Mouse (Mus musculus): ENCODE results near the gene Gapvd1.
"Not testable (repeated sequence)": the region's sequence is repeated elsewhere in the genome, so short reads cannot be mapped to it uniquely, and the experiment has no call there.

Gene Gapvd1

DNA sequence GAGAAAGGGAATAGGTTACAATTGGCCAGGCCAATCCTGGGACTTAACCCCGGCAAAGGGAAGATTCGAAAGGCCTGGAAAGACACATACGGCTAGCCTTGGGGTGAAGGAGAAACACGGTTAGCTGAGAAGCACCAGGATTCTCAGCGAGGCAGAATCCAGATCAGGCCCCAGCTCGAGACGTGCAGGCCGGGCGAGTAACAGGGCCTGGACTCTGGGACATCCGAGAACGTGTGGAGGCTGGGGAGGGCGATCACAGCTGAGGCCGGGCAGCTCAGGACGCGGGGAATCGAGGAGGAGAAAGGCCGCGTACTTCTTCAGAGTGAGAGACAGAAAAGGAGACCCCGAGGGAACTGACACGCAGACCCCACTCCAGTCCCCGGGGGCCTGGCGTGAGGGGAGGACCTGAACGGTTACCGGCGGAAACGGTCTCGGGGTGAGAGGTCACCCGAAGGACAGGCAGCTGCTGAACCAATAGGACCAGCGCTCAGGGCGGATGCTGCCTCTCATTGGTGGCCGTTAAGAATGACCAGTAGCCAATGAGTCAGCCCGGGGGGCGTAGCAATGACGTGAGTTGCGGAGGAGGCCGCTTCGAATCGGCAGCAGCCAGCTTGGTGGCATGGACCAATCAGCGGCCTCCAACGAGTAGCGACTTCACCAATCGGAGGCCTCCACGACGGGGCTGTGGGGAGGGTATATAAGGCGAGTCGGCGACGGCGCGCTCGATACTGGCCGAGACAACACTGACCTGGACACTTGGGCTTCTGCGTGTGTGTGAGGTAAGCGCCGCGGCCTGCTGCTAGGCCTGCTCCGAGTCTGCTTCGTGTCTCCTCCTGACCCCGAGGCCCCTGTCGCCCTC is 16.6 kb upstream of the Gapvd1 start, which contains the start of gene Hspa5:
Gene Hspa5, plus strand, starts transcription at position 603 of the 859 bp plus-strand sequence.
- peak; percentile 97 to 100 for DNase-seq (ENCODE audit: low spot score in 2 of 2)

DNA sequence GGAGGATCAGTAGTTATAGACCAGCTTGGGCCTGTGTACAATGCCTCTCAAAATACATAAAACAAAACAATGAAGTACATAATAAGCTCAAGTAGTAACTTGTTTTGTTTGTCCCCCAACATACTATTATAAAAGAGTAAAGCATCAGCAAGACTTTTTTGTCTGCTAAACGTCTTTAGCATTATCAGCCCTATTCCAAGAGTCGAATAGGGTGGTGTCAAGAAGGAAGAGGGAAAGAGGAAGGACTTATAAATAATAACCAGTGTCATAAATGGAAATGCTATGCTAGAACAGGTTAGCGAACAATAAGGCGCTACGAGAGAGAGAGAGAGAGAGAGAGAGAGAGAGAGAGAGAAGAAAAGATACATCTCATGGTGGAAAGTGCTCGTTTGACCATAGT is 15.9 kb upstream of the Gapvd1 start:
- DNase-seq (ENCODE audit: low spot score in 2 of 2) = no peak

DNA sequence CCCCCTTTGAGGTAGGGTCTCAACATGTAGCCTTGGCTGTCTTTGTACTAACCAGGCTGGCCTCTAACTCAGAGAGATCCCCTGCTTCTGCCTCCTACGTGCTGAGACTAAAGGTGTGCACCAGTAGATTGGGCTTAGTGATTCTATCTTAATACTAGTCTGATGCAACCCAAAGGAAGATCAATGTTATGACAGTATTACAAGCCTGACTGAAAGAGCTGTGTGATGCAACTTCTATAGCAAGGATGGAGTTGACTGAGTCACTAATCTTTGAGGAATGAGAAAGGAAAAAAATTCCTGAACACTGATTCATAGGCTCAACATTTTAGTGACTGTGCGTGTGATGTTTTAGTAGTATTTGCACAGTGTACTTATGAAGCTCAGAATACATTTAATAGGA is 15.0 kb upstream of the Gapvd1 start:
- no peak for DNase-seq (ENCODE audit: low spot score in 2 of 2)

DNA sequence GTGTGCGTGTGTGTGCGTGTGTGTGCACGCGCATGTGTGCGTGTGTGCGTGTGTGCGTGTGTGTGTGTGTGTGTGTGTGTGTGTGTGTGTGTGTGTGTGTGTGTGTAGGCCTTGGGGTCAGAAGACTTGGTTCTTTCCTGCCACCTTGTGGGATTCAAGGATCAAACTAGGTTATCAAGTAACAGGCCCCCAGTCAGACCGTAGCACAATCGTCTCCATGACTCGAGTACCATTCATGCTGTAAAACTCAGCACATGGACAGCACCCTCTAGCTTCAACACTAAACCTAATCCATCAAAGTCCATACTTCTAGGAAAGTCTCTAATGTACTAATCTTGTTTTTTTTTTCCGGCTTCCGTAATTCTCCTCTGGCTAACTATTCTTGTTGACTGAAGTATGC is 9.8 kb upstream of the Gapvd1 start:
- DNase-seq (ENCODE audit: low spot score in 2 of 2) = no peak

DNA sequence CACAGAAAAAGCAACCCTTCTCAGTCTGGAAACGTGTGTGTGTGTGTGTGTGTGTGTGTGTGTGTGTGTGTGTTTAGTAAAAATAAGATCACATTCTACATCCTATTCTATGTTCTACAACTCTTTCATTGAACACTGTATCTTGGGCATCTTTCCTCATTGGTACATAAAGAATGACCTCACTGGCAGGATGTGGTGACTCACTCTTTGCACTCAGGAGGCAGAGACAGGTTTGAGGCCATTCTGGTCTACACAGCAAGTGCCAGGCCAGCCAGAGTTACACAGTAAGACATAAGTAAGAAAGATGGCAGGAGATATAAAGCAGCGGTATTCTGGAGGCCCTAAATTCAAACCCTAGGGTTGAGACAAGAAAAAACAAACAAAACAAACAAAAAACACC is 7.8 kb upstream of the Gapvd1 start:
- no peak for DNase-seq (ENCODE audit: low spot score in 2 of 2)

DNA sequence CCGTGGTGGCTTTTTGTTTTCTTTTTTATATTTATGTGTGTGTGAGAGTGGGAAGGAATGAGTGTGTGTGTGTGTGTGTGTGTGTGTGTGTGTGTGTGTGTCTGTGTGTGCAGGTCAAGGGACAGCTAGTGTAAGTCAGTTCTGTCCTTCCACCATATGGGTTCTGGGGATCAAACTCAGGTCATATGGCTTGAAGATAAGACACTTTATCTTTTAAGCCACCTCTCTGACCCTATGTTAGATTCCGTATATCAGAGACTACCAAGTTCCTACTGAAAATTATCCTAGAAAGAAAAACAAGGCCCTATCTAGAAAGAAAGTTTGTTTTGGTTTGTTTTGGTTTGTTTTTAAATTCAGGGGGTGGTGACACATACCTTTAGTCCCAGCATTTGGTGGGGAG is 7.1 kb upstream of the Gapvd1 start:
- no peak for DNase-seq (ENCODE audit: low spot score in 2 of 2)

DNA sequence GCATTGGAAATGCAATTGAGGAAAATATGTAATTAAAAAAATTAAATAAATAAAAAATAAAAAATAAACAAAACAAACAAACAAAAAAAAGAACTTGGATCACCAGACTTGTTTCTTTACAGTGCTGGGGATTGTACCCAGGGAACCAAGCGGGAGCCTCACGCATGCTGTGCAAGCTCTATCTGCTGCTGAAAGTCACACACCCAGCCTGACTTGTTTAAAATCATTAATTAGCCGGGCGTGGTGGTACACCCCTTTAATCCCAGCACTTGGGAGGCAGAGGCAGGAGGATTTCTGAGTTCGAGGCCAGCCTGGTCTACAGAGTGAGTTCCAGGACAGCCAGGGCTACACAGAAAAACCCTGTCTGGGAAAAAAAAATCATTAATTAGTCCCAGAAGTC is 6.2 kb upstream of the Gapvd1 start:
- DNase-seq (ENCODE audit: low spot score in 2 of 2) = not testable (repeated sequence)

DNA sequence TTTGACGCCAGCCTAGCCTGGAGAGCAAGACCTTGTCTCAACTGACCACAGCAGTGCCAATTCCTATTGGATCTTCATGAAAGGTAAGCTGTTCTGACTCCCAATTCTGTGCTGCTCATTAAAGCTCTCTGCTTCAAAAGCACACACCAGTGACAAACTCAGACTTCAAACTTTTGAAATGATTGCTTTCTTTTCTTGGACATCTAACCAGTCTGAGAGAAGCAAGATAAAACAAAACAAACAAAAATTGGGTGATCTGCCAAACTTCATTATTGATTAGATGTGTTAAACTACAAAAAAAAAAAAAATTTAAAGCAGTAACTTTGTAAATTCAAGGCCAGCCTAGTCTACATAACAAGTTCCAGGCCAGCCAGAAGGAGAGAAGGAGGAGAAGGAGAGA is 2.3 kb upstream of the Gapvd1 start:
- no peak for DNase-seq (ENCODE audit: low spot score in 2 of 2)

DNA sequence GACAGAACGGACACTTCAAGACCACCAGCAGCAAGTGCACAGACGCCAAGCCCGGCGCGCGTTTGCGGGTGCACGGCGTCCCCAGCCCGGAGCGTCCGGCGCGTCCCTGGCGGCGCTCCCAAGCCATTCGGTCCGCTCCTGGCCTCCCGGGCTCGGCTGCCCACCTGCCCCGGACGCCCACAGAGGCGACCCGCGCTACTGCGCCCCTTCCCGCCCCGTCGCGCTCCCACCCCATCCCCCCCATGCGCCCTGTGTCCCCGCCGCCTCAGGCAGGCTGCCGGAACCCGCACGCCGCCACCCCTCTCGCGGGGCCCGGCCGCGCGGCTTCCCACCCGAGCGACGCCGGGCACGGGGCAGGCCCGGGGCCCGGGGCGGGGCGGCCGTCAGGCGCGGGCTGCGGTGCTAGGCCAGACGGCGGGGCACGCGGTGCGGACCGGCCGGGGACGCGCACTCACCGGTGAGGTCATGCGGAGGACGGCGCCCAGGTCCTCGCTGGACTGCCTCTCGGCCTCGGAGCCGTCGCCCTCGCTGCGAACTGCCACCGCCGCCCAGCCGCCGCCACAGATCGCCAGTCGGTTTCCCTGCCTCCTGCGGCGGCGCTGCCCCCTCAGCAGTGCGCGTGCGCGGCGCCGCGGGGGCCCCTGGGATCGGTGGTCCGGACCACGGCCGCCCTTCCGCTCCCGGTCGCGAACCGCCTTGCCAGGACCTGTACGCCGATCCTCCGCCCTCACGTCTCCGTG is 1.1 kb downstream of the Gapvd1 start:
- peak; percentile 77 to 87 for DNase-seq (ENCODE audit: low spot score in 2 of 2)

DNA sequence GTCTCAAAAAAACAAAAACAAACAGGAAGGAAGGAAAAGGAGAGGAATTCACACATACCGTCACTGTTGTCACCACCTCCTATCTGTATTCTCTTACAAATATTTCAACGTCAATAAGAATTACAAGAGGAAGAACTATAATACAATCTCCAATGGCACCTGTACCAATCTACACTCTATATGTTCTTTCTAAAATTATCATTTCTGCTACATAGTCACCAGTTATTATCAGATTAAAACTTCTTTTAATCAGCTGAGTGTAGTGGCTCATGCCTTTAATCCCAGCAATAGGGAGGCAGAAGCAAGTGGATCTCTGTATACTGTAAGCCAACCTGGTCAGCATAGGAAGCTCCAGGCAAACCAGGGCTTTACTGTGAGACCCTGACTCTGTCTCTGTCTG is 4.8 kb downstream of the Gapvd1 start:
- DNase-seq (ENCODE audit: low spot score in 2 of 2) = no peak

DNA sequence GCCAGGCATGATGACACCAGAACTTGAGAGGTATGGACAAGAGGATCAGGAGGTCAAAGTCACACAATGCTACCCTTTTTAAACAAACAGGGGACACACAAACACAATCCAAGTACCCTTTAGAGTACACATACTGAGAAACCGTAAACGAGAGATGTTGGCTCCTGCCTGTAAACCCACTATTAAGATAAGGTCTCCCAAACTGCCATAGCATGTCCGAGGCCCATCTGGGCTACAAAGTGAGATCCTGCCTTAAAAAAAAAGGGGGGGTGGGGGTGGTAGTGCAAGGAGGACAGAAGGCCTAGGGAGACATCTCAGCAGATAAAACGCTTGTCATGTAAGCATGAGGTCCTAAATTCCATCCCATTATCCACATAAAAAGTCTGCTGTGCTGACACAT is 6.6 kb downstream of the Gapvd1 start:
- no peak for DNase-seq (ENCODE audit: low spot score in 2 of 2)

DNA sequence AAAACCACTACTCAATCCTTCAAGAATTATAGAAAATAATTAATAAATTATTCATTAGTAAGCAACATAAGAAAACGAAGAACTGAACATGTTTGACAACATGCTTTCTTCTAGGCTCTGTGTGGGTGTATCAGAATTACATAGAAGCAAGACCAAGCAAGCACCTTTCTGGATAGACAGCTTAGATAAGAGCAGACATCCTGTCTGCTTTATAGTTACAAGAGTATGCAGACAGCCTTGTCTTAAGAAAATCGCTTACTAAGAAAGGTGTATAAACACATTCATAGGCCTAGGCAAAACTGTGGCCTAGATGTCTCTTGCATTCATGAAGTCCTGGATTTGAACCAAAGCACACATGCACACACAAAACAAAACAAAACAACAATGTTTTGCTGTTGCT is 9.4 kb downstream of the Gapvd1 start:
- no peak for DNase-seq (ENCODE audit: low spot score in 2 of 2)

DNA sequence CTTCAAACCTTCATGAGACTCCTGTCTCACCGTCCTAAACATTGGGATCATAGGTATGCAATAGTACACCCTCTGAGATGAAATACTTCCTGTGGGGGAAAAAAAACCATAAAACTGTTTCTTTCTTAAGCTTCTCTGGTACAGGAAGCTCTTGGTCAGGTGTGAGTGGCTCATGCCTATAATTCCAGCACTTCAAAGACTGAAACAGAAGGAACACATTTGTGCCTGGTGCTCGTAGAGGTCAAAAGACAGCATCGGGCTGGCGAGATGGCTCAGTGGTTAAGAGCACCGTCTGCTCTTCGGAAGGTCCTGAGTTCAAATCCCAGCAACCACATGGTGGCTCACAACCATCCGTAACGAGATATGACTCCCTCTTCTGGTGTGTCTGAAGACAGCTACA is 10.6 kb downstream of the Gapvd1 start:
- no peak for DNase-seq (ENCODE audit: low spot score in 2 of 2)

DNA sequence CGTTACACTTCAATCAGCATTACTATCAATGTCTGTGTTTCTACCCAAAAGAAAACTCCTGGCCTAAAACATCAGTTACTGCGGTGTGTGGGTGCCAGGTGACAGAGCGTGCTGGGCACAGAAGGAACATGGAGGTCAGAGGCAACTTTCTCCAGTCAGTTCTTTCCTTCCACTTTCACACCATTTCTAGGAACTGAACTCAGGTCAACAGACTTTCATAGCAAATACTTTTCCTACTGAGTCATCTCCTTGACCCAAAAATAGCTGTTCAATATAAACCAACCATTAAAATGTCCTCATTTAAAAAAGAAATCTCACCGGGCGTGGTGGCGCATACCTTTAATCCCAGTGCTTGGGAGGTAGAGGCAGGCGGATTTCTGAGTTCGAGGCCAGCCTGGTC is 12.4 kb downstream of the Gapvd1 start:
- DNase-seq (ENCODE audit: low spot score in 2 of 2) = no peak

DNA sequence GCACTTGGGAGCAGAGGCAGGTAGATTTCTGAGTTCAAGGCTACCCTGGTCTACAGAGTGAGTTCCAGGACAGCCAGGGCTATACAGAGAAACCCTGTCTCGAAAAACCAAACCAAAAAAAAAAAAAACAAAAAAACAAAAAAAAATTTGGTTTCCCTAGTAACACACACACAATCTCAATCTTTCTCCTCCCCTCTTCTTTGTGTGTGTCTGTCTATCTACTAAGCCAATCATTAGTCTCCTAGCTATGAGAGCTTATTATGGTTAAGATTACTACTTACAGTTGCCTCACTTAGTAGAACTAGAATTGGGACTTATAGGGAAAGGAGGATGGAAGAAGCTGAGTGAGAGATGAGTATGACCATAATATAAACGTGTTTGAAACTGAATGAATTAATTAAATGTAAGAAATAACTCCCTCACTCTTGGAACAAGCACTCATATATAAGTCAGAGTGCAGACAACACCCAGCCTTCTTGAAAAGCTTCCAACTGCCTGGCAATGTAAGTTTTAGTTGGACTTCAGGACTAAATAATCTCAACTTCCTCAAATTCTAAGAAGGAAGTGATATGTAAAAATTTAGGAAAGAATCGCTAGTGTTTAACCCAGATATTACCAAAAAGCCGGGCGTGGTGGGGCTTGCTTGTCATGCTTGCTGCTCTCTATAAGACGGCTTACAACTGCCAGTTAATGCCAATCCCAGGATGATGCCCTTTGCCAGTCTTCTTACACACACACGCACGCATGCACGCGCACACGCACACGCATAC is 13.5 kb downstream of the Gapvd1 start:
- DNase-seq (ENCODE audit: low spot score in 2 of 2) = no peak

DNA sequence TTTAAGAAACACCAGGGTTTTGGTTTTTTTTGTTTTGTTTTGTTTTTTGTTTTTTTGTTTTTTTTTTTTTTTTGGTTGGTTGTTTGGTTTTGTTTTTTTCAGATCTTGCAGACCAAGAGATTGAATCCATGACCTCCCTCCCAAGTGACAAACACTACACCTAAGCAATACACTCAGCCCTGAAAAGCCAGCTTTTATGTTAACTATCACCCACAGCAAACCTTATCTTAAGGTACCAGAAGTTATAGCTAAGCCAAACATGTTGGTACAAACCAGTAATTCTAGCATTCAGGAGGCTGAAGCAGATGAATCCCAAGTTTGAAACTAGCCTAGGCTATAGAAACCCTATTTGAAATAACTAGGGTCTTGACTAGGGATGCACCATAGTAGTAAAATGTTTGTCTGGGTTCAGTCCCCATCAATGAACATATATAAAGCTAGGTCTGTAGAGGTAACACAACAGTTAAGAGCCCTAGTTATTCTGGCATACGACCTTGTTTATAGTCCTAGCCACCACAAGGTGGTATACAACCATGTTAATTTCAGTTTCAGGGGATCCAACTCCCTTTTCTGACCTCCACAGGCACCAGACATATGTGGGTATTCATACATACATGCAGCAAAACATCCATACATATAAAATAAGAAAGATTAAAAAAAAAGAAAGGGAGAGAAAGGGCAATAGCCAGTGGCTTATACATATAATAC is 15.2 kb downstream of the Gapvd1 start:
- DNase-seq (ENCODE audit: low spot score in 2 of 2) = no peak

DNA sequence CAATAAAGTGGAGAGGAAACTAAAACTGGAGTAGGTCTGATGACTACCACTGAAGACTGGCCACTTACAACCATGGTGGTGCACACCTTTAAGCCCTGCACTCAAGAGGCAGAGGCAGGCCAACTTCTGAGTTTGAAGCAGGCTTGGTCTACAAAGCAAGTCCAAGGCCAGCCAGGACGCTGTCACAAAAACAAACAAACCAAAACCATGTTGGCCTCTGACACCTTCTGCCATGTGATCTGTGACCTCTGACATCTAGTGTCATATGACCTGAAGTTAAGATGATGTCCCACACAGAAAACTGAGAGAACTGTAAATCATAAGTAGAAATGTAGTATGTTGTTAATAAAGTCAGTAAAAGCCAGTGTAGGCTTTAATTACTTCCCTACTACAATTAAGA is 17.1 kb downstream of the Gapvd1 start:
- no peak for DNase-seq (ENCODE audit: low spot score in 2 of 2)

DNA sequence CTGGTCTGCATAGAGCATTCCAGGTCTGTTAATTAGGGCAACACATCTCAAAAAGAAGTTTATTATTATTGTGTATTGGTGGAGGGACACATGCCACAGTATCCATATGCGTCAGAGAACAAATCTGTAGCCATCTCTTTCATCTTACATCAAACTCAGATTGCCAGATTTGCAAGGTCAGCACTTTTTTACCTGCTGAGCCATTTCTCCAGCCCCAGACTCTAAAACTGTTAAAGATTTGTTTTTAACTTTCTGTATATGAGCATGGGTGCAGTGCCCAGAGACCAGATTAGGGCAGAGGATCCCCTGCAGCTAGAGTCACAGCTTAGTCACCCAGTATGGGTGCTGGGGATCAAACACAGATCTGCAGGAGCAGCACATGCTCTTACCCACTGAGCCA is 18.4 kb downstream of the Gapvd1 start:
- DNase-seq (ENCODE audit: low spot score in 2 of 2) = no peak

DNA sequence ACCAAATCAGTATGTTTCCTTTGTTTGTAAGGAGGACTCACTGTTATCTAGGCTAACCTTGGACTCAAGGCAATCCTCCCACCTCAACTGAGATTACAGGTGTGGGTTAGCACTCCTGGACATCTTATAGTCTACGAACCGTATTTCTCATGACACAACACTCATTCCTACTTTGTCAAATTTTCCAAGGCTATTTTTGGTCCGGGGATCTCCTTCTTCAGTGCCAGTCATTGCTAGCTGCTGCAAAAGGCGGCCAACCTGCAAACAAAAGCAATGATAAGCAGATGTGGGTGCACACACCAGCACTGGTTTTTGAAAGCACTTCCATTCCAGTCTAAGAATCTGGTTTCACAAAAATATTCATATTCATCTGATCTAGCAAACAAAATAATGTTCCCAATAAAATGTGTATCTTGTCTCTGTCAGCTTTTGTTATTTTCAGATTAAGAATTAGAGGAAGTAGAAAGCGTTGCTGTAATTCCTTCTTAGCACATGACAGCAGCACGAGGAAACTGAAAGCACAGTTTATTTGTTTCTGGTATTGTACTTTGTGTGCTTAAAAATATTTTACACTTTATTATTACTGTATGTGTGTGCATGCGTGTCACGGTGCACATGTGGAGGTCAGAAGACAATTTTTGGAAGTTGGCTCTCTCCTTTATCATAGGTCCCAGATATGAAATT is 27.8 kb downstream of the Gapvd1 start:
- DNase-seq (ENCODE audit: low spot score in 2 of 2) = no peak

DNA sequence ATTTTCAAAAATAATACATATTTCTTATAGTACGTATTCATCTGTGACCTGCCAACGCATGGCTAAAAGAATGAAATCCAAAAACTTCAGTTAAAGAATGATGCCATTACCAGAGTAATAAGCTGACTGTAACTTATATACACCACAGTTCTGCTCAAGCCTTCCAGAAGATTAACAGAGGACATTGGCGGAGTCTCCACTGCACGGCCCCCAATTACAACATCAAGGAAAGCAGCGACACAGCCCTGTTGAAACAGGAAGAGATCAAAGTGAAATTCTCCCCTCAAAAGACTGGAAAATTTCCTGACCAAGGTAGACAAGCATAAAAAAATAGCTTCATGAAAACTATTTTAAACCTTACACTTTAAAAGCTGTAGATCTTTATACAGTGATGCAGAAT is 29.8 kb downstream of the Gapvd1 start:
- DNase-seq (ENCODE audit: low spot score in 2 of 2) = no peak

DNA sequence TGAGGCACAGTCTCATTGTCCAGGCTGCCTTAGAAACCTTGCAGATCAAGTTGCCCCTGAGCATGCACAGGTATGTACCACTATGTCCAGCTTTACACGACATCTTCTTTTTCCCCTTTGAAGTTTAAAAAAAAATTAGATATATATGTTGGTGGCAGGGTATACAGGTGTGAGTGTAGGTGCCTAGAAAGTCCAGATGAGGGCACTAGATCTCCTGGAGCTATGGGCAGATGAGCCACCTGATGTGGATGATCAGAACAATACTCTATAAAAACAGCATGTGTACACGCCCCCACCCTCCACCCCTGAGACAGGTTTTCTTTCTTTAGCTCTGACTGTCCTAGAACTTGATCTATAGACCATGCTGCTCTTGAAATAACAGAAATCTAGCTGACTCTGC is 36.8 kb downstream of the Gapvd1 start:
- no peak for DNase-seq (ENCODE audit: low spot score in 2 of 2)

All from urinary bladder, postnatal 36 days (tissue).